Mouse (Mus musculus) olfactory bulb, adult 2 months (tissue): ENCODE results near the gene Tlk1.

Experiments used
- CTCF ChIP-seq: fragments of 200-500 bp; IDR thresholded peaks from 2 replicates; pipeline ENCODE4 v1.5.1; 2012; ENCODE audit warnings: low read depth, mild to moderate bottlenecking, low read length, moderate library complexity; ENCODE audit not compliant: insufficient read depth
- POLR2A ChIP-seq: fragments of 200-500 bp; IDR thresholded peaks from 2 replicates; pipeline ENCODE4 v1.6.1; 2012; ENCODE audit warnings: mild to moderate bottlenecking, low read depth, low read length, moderate library complexity; ENCODE audit not compliant: insufficient read depth

- no peak for TF ChIP-seq CTCF
- TF ChIP-seq POLR2A: no peak
Measured at GRCm38 (mm10) chr2:70735534-70735933, 90.0 kb downstream of the Tlk1 start.
